Mouse (Mus musculus) liver, embryonic 14.5 days (tissue): Measurements from ENCODE around the gene Ccl9.

ENCODE experiments used
- CTCF ChIP-seq: IDR thresholded peaks from 2 replicates; pipeline ENCODE4 v1.5.1; 2016; ENCODE audit warnings: antibody characterized with exemption, low read depth, control low read depth
- EP300 ChIP-seq: IDR thresholded peaks from 2 replicates; pipeline ENCODE4 v1.6.1; 2016; ENCODE audit warnings: antibody characterized with exemption, low read depth

DNA sequence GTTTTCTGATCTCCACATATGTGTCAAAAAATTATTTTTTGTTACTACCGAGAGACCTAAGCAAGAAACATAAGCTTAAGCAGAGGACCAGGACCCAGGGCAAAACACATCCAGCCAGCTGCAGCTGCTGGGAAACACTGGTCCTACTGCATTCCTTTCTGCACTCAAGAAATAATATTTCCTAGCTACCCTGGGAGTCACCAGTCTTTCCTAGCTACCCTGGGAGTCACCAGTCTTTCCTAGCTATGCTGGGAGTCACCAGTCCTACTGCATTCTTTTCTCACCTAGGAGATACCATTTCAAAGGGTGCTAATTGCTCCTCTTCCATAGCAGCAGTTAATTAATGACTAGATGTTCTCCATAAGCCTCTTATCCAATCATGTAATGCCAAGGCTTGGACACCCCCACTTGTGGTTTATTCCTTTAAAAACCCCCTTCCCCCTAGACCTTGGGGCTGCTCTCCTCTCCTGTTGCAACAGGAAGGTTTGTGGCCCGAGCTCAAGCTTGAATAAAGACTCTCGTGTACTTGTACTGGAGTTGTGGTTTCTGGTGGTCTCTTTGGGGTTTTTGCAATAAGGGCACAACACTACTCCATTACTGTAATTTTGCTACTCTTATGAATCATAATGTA lies 19.9 kb upstream of the Ccl9 start:
- TF ChIP-seq EP300: no peak
- TF ChIP-seq CTCF: no peak
